Mouse (Mus musculus) midbrain, embryonic 16.5 days (tissue): ENCODE data around the gene Pkn1. TPM values are rescaled to one million over a fixed set of nuclear protein-coding genes. Genes with fewer than 3 reads are reported as not detected.

ENCODE experiments used
- ATAC-seq: fragments of 200-750 bp; cut with Nextera tagmentation; 2 replicates; pipeline ENCODE4 v1.8.0; 2017; ENCODE audit warnings: moderate TSS enrichment
- H3K27ac ChIP-seq: fragments of 300-500 bp; sonication (generic); 2 replicates; pipeline ENCODE4 v1.5.1; 2014; ENCODE audit warnings: mild to moderate bottlenecking, low read length, mixed read lengths
- H3K27me3 ChIP-seq: fragments of 300-500 bp; sonication (generic); 2 replicates; pipeline ENCODE4 v1.6.1; 2014; ENCODE audit warnings: low read depth, low read length, mixed read lengths; ENCODE audit not compliant: control insufficient read depth, insufficient read depth
- H3K36me3 ChIP-seq: fragments of 300-500 bp; sonication (generic); 2 replicates; pipeline ENCODE4 v1.6.1; 2014; ENCODE audit warnings: mild to moderate bottlenecking, low read length, moderate library complexity, mixed read lengths; ENCODE audit not compliant: control insufficient read depth, insufficient read depth
- H3K4me1 ChIP-seq: fragments of 300-500 bp; sonication (generic); 2 replicates; pipeline ENCODE4 v1.6.1; 2014; ENCODE audit warnings: mild to moderate bottlenecking, low read length, mixed read lengths; ENCODE audit not compliant: control insufficient read depth, insufficient read depth
- H3K4me2 ChIP-seq: fragments of 300-500 bp; sonication (generic); 2 replicates; pipeline ENCODE4 v1.6.1; 2014; ENCODE audit warnings: mild to moderate bottlenecking, low read length, mixed read lengths
- H3K4me3 ChIP-seq: fragments of 300-500 bp; sonication (generic); 2 replicates; pipeline ENCODE4 v1.5.1; 2014; ENCODE audit warnings: low read depth, mild to moderate bottlenecking, low read length, moderate library complexity, mixed read lengths
- H3K9ac ChIP-seq: fragments of 300-500 bp; sonication (generic); 2 replicates; pipeline ENCODE4 v1.6.1; 2014; ENCODE audit warnings: low read depth, low read length, mixed read lengths
- H3K9me3 ChIP-seq: fragments of 300-500 bp; sonication (generic); replicated peaks from 2 replicates; pipeline ENCODE4 v1.6.1; 2014; ENCODE audit warnings: mild to moderate bottlenecking, low read length, mixed read lengths; ENCODE audit not compliant: control insufficient read depth, poor library complexity, severe bottlenecking
- WGBS: fragments of 180-500 bp; shearing (Covaris S2); extraction: QIAGEN DNeasy Blood & Tissue Kit; methylation state at CpG from one replicate; pipeline ENCODE4 v1.1.7; 2014; 5-methylcytosine and 5-hydroxymethylcytosine counted together
- polyA plus RNA-seq: library from polyadenylated mRNA; unstranded; fragments of >200 nt; fragmentation: Nextera tagmentation; extraction: Ambion mirVana; gene quantifications from 2 replicates; pipeline ENCODE4 v1.2.1, GENCODE M21; 2015

Gene Pkn1
- polyA plus RNA-seq, 1 experiment from 2014 or later, result 27.4 TPM

- no peak overlapping the region for H3K27ac ChIP-seq
These were observed 66.8 kb downstream of the Pkn1 start for GRCm38 (mm10) chr8:83632083-83632707.

GRCm38 (mm10) chr8:83625676-83626299 is 73.2 kb downstream of the Pkn1 start:
- 93% methylated on average over 6 of the region's 6 CpGs for WGBS
- Histone ChIP-seq H3K9ac (no peak overlapping the region), H3K4me1 (no peaks in the 10 kb centered on the region; the same call in 1 of the 2 replicates), H3K27ac (no peak overlapping the region), H3K9me3 (no peaks in the 10 kb centered on the region), H3K4me2 (no peak overlapping the region), H3K27me3 (no peaks in the 10 kb centered on the region), H3K36me3 (no peaks in the 10 kb centered on the region), H3K4me3 (no peak overlapping the region)
- ATAC-seq, result no peak

More at GRCm38 (mm10) chr8:83632083-83632707, 66.8 kb downstream of the Pkn1 start:
- 88% methylated on average over 7 of the region's 7 CpGs for WGBS
- no peak overlapping the region for H3K4me2 ChIP-seq
- ATAC-seq, result no peak
- no peak overlapping the region for H3K9ac ChIP-seq
- H3K4me1 ChIP-seq, result no peaks in the 10 kb centered on the region
- no peaks in the 10 kb centered on the region for H3K9me3 ChIP-seq
- H3K27me3 ChIP-seq, result no peaks in the 10 kb centered on the region
- no peak overlapping the region for H3K4me3 ChIP-seq
- H3K36me3 ChIP-seq, result no peaks in the 10 kb centered on the region

DNA sequence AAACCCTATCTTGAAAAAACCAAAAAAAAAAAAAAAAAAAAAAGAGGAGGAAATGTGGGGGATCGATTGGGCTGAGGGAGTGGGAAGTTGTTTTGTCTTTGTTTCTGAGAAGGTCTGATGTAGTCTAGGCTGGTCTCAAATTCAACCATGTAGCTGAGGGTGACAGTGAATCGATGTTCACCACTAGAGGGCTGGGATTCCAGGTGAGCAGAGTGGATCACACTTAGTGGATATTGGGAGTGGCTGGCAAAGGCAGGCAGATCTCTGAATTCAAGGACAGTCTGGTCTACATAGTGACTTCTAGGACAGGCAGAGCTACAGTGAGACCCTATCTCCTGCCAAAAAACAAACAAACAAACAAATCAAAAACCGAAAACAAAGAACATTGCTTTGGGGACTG is 74.2 kb downstream of the Pkn1 start:
- WGBS, result 46% methylated on average over 3 of the region's 3 CpGs
- Histone ChIP-seq H3K4me1 (no peaks in the 10 kb centered on the region; the same call in 1 of the 2 replicates), H3K9me3 (no peaks in the 10 kb centered on the region), H3K27me3 (no peaks in the 10 kb centered on the region), H3K27ac (no peak overlapping the region), H3K36me3 (no peaks in the 10 kb centered on the region), H3K4me2 (no peak overlapping the region), H3K9ac (no peak overlapping the region), H3K4me3 (no peak overlapping the region)
- ATAC-seq, result no peak

DNA sequence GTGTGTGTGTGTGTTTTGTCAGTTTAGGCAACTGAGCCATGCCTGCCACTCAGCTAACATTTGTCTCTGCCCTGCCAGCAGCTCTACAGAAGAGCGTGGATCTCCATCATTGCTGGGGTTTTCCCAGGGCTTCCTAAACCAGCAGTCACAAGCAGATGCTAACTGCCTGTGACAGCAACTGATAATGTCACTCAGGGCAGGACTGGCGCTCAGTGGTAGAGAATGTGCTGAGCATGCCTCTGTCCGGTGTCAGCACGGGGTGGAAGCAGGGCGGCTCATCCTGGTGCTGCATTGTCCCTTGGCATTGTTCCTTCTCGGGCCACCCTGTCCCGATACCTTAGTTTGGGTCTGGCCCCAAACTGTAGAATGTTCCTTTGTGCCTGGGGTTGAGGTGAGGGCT is 75.4 kb downstream of the Pkn1 start:
- no peaks in the 10 kb centered on the region for H3K9me3 ChIP-seq
- H3K27me3 ChIP-seq, result no peaks in the 10 kb centered on the region
- no peak overlapping the region for H3K4me3 ChIP-seq
- H3K27ac ChIP-seq, result no peak overlapping the region
- ATAC-seq, result no peak
- no peaks in the 10 kb centered on the region for H3K36me3 ChIP-seq
- H3K4me1 ChIP-seq, result no peaks in the 10 kb centered on the region; the same call in 1 of the 2 replicates
- no peak overlapping the region for H3K4me2 ChIP-seq
- 87% methylated on average over 7 of the region's 7 CpGs for whole genome bisulfite sequencing
- H3K9ac ChIP-seq, result no peak overlapping the region

DNA sequence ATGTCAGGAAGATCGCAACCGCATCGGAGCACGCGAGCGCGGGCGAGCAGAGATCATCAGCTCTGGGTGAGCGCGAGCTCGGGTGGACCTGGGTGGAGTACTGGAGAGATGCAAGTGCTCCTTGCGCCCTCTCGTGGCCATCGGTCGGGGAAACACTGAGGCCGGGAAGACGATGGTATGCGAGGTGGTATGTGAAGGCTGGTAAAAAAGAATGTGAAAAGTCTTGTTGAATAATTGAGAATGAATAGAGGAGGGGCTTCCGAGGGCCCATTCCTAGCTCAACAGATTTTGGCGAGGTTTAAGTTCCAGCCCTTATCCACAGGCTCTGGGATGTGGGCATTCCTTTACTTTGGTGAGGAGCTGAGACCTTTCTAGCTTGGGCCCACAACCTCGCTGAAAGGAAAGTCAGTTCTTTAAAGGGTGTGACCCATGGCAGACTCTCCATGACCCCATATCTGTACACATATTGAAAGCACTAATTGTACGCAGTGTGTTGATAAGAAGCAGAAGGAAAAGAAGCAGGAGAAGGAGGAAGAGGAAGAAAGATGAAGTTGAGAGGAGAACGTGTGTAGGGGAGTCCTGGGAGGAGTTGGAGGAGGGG is 76.5 kb downstream of the Pkn1 start:
- no peaks in the 10 kb centered on the region; the same call in 1 of the 2 replicates for H3K4me1 ChIP-seq
- peak overlapping the region; percentile 83 for H3K4me2 ChIP-seq
- 11% methylated on average over 23 of the region's 23 CpGs for WGBS
- H3K27ac ChIP-seq, result peak overlapping the region; percentile 53; the same call in 1 of the 2 replicates
- H3K4me3 ChIP-seq, result peak overlapping the region; percentile 43
- ATAC-seq, result peak; percentile 97
- peak overlapping the region; percentile 78 for H3K9ac ChIP-seq
- H3K9me3 ChIP-seq, result no peaks in the 10 kb centered on the region
- no peaks in the 10 kb centered on the region for H3K36me3 ChIP-seq
- H3K27me3 ChIP-seq, result no peaks in the 10 kb centered on the region

- Histone ChIP-seq H3K4me2 (peak overlapping the region; percentile 83), H3K27me3 (no peaks in the 10 kb centered on the region), H3K9me3 (no peaks in the 10 kb centered on the region), H3K36me3 (no peaks in the 10 kb centered on the region), H3K9ac (peak overlapping the region; percentile 78), H3K27ac (peak overlapping the region; percentile 53; the same call in 1 of the 2 replicates), H3K4me3 (peak overlapping the region; percentile 43), H3K4me1 (no peaks in the 10 kb centered on the region; the same call in 1 of the 2 replicates)
- WGBS, result 52% methylated on average over 15 of the region's 15 CpGs
- peak; percentile 63 for ATAC-seq
These were observed 77.1 kb downstream of the Pkn1 start for GRCm38 (mm10) chr8:83621691-83622388.

- no peak for ATAC-seq
- H3K27ac ChIP-seq, result no peak overlapping the region
- 91% methylated on average over 9 of the region's 9 CpGs for WGBS
- no peak overlapping the region for H3K9ac ChIP-seq
- no peaks in the 10 kb centered on the region; the same call in 1 of the 2 replicates for H3K4me1 ChIP-seq
- no peak overlapping the region for H3K4me3 ChIP-seq
- no peak overlapping the region for H3K4me2 ChIP-seq
- H3K36me3 ChIP-seq, result no peaks in the 10 kb centered on the region
- no peaks in the 10 kb centered on the region for H3K9me3 ChIP-seq
- H3K27me3 ChIP-seq, result no peaks in the 10 kb centered on the region
These were observed 79.3 kb downstream of the Pkn1 start for GRCm38 (mm10) chr8:83619568-83620285.

DNA sequence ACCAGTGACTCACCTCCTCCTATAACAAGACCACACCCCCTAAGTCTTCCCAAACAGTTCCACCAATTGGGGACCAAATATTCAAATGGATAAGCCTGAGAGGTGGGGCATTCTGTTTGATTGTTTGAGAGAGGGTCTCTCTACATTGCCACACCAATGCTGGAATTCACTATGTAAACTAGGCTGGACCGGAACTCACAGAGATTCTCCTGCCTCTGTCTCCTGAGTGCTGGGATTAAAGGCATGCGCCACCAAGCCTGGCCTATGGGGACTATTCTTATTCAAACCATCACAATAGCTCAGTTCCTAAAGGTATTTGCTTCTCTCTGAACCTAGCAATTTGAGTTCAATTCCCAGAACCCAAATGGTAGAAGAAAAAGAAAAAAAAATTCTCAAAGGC is 80.4 kb downstream of the Pkn1 start:
- no peak for ATAC-seq
- Histone ChIP-seq H3K4me1 (no peaks in the 10 kb centered on the region; the same call in 1 of the 2 replicates), H3K4me3 (no peak overlapping the region), H3K9me3 (no peaks in the 10 kb centered on the region), H3K27me3 (no peaks in the 10 kb centered on the region), H3K36me3 (no peaks in the 10 kb centered on the region), H3K9ac (no peak overlapping the region), H3K27ac (no peak overlapping the region), H3K4me2 (no peak overlapping the region)
- WGBS, result 84% methylated on average over 2 of the region's 2 CpGs
